Mouse (Mus musculus): Measurements from ENCODE around the gene Olfr1508. TPM values are rescaled to one million over a fixed set of nuclear protein-coding genes. Genes with fewer than 3 reads are reported as not detected.

The Olfr1508 gene
- polyA plus RNA-seq, 1 experiment from 2014 or later = not detected

Other genes with a start within 250 kb of the Olfr1508 start
- 55.3 and 62.9 TPM in 2 replicates for gene Chd8, start 209.7 kb downstream of the Olfr1508 start, polyA plus RNA-seq (2014; fragmentation: Nextera tagmentation; extraction: Ambion mirVana)
- 54.8 and 56.2 TPM in 2 replicates for gene Tox4, start 188.3 kb downstream of the Olfr1508 start, polyA plus RNA-seq (2014; fragmentation: Nextera tagmentation; extraction: Ambion mirVana)
- 33.5 and 35.8 TPM in 2 replicates for gene Rab2b, start 187.9 kb downstream of the Olfr1508 start, polyA plus RNA-seq (2014; fragmentation: Nextera tagmentation; extraction: Ambion mirVana)
- 59.3 TPM in 2 replicates for gene Mettl3, start 162.4 kb downstream of the Olfr1508 start, polyA plus RNA-seq (2014; fragmentation: Nextera tagmentation; extraction: Ambion mirVana)
- gene Sall2, start 138.7 kb downstream of the Olfr1508 start, polyA plus RNA-seq (2014; fragmentation: Nextera tagmentation; extraction: Ambion mirVana) = 75.3 and 83.6 TPM in 2 replicates
- gene Olfr1513, start 111.1 kb downstream of the Olfr1508 start, polyA plus RNA-seq (2014; fragmentation: Nextera tagmentation; extraction: Ambion mirVana) = not detected in 2 replicates
- not detected in 2 replicates for gene Olfr1512, start 88.3 kb downstream of the Olfr1508 start, polyA plus RNA-seq (2014; fragmentation: Nextera tagmentation; extraction: Ambion mirVana)
- gene Olfr1511, start 70.1 kb downstream of the Olfr1508 start, polyA plus RNA-seq (2014; fragmentation: Nextera tagmentation; extraction: Ambion mirVana) = not detected in 2 replicates
- gene Olfr1510, start 53.1 kb downstream of the Olfr1508 start, polyA plus RNA-seq (2014; fragmentation: Nextera tagmentation; extraction: Ambion mirVana) = not detected in 2 replicates
- gene Olfr1509, start 24.5 kb downstream of the Olfr1508 start, polyA plus RNA-seq (2014; fragmentation: Nextera tagmentation; extraction: Ambion mirVana) = not detected in 2 replicates
- gene Olfr1507, start 28.3 kb upstream of the Olfr1508 start, polyA plus RNA-seq (2014; fragmentation: Nextera tagmentation; extraction: Ambion mirVana) = not detected in 2 replicates